Mouse (Mus musculus) liver, embryonic 16.5 days (tissue): ENCODE measurements around the gene P4htm. TPM values are rescaled to one million over a fixed set of nuclear protein-coding genes. Genes with fewer than 3 reads are reported as not detected.
A peak's percentile ranks its signal among the peaks of the same experiment; 100 is the strongest.

ENCODE experiments used
- ATAC-seq: fragments of 200-750 bp; cut with Nextera tagmentation; 2 replicates; pipeline ENCODE4 v1.8.0; 2017; ENCODE audit warnings: low read depth, mild to moderate bottlenecking, moderate number of reproducible peaks, moderate library complexity
- H3K27ac ChIP-seq: fragments of 300-500 bp; sonication (generic); 2 replicates; pipeline ENCODE4 v1.5.1; 2014; ENCODE audit warnings: mild to moderate bottlenecking, low read length
- H3K27me3 ChIP-seq: fragments of 300-500 bp; sonication (generic); 2 replicates; pipeline ENCODE4 v1.6.1; 2014; ENCODE audit warnings: low read depth, low read length, mixed read lengths; ENCODE audit not compliant: control insufficient read depth, insufficient read depth
- H3K36me3 ChIP-seq: fragments of 300-500 bp; sonication (generic); 2 replicates; pipeline ENCODE4 v1.6.1; 2014; ENCODE audit warnings: mild to moderate bottlenecking; ENCODE audit not compliant: control insufficient read depth, insufficient read depth
- H3K4me1 ChIP-seq: fragments of 300-500 bp; sonication (generic); 2 replicates; pipeline ENCODE4 v1.6.1; 2014; ENCODE audit warnings: low read depth, low read length, mixed read lengths; ENCODE audit not compliant: control insufficient read depth
- H3K4me2 ChIP-seq: fragments of 300-500 bp; sonication (generic); 2 replicates; pipeline ENCODE4 v1.6.1; 2014; ENCODE audit warnings: low read depth, low read length, mixed read lengths
- H3K4me3 ChIP-seq: fragments of 300-500 bp; sonication (generic); 2 replicates; pipeline ENCODE4 v1.5.1; 2014; ENCODE audit warnings: low read depth, mild to moderate bottlenecking, low read length
- H3K9ac ChIP-seq: fragments of 300-500 bp; sonication (generic); 2 replicates; pipeline ENCODE4 v1.6.1; 2014; ENCODE audit warnings: low read depth, low read length
- H3K9me3 ChIP-seq: fragments of 300-500 bp; sonication (generic); replicated peaks from 2 replicates; pipeline ENCODE4 v1.6.1; 2016; ENCODE audit warnings: low read length; ENCODE audit not compliant: control insufficient read depth
- WGBS: fragments of 180-500 bp; shearing (Covaris S2); extraction: QIAGEN DNeasy Blood & Tissue Kit; methylation state at CpG from one replicate; pipeline ENCODE4 v1.1.7; 2014; ENCODE audit not compliant: insufficient replicate concordance; 5-methylcytosine and 5-hydroxymethylcytosine counted together
- polyA plus RNA-seq: library from polyadenylated mRNA; unstranded; fragments of >200 nt; fragmentation: Nextera tagmentation; extraction: Ambion mirVana; gene quantifications from 2 replicates; pipeline ENCODE4 v1.2.1, GENCODE M21; 2015

The P4htm gene
- polyA plus RNA-seq, 1 experiment from 2014 or later, result 0.48 TPM

- no peak overlapping the region for H3K9ac ChIP-seq
- no peaks in the 10 kb centered on the region for H3K36me3 ChIP-seq
- H3K4me1 ChIP-seq, result peaks cover 3% of the 10 kb centered on the region
- H3K27ac ChIP-seq, result no peak overlapping the region
- H3K4me3 ChIP-seq, result no peak overlapping the region
- ATAC-seq, result no peak
- WGBS, result 60% methylated on average over 5 of the region's 5 CpGs
- no peak overlapping the region for H3K4me2 ChIP-seq
- no peaks in the 10 kb centered on the region for H3K9me3 ChIP-seq
- no peaks in the 10 kb centered on the region for H3K27me3 ChIP-seq
Measured at GRCm38 (mm10) chr9:108589229-108589628, 8.2 kb downstream of the P4htm start.

DNA sequence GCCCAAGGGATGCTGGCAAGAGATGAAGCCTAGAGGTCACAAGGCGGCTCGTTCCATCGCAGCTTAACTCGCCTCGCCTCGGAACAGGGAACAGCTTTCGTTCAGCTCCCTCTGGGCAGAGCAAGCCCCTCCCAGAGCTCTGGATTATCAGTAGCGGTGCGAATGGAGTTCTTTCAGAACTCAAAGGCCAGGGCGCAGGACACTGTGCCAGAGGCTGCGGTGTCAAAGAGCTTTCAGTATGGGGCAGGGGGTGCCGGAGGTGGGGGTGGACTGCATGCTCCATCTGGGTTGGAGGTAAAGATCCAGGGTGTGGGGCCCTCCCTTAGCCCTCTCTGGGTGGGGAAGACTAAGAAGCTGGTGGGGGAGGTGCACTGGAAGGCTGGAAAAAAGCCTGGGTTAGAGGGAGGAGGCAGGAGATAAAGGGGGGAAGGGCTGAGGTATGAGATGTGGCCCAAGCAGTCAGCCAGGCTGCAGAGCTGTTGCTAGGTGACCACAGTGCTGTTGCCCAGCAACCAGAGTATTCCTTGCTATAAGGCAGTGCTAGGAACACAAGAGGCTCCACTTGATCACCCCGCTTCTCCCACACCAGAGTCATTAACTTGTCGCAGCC lies 9.8 kb downstream of the P4htm start:
- 42% methylated on average over 14 of the region's 14 CpGs for WGBS
- Histone ChIP-seq H3K4me3 (no peak overlapping the region), H3K27me3 (no peaks in the 10 kb centered on the region), H3K4me1 (peaks cover 3% of the 10 kb centered on the region), H3K4me2 (no peak overlapping the region), H3K27ac (no peak overlapping the region), H3K9me3 (no peaks in the 10 kb centered on the region), H3K36me3 (no peaks in the 10 kb centered on the region), H3K9ac (no peak overlapping the region)
- no peak for ATAC-seq

DNA sequence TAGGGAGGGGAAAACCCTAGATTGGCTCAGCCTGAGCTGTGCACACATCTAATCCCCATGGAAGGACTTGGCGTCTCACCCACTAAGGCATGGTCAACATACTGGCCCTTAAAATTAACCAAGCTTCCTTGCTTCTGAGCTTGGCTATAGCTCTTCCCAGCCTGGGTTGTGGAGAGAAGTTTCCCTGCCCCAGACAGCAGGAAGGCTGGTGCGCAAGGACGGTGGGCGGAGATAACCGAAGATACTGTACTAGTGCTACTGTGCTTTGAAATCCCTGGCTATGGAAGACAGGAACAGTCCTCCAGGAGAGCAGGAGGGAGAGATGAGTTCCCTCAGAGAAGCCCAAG lies 18.1 kb downstream of the P4htm start:
- Histone ChIP-seq H3K27me3 (no peaks in the 10 kb centered on the region), H3K27ac (no peak overlapping the region), H3K4me2 (peak overlapping the region; percentile 96), H3K9me3 (no peaks in the 10 kb centered on the region), H3K9ac (peak overlapping the region; percentile 78; the same call in 1 of the 2 replicates), H3K4me1 (peaks cover 17% of the 10 kb centered on the region), H3K36me3 (no peaks in the 10 kb centered on the region), H3K4me3 (peak overlapping the region; percentile 78)
- ATAC-seq, result no peak
- WGBS, result 63% methylated on average over 5 of the region's 5 CpGs

- Histone ChIP-seq H3K9ac (peak within 1 kb of the TSS; percentile 78), H3K4me3 (peak within 1 kb of the TSS; percentile 78), H3K27me3 (no peaks in the 10 kb centered on the region), H3K9me3 (no peaks in the 10 kb centered on the region), H3K36me3 (no peaks in the 10 kb centered on the region), H3K27ac (peak within 1 kb of the TSS; percentile 67), H3K4me1 (peaks cover 17% of the 10 kb centered on the region), H3K4me2 (peak within 1 kb of the TSS; percentile 96)
- 5% methylated on average over 51 of the region's 51 CpGs for WGBS
- ATAC-seq, result peak; percentile 95
Measured at GRCm38 (mm10) chr9:108578545-108579343, 18.7 kb downstream of the P4htm start, which contains the start of gene Wdr6. TSS of gene Wdr6 (minus strand) at chr9:108578739.

GRCm38 (mm10) chr9:108577934-108578544 lies 19.4 kb downstream of the P4htm start:
- 0 out of 2 replicates have a peak, but pooled peaks cover 2% of the 10 kb centered on the region for H3K36me3 ChIP-seq
- H3K4me1 ChIP-seq, result peaks cover 17% of the 10 kb centered on the region
- peak overlapping the region; percentile 96 for H3K4me2 ChIP-seq
- peak overlapping the region; percentile 67 for H3K27ac ChIP-seq
- 0 out of 2 replicates have a peak, but pooled peaks have one; percentile 5 for ATAC-seq
- WGBS, result under 1% methylated on average over 24 of the region's 24 CpGs
- H3K9me3 ChIP-seq, result no peaks in the 10 kb centered on the region
- peak overlapping the region; percentile 78 for H3K4me3 ChIP-seq
- no peaks in the 10 kb centered on the region for H3K27me3 ChIP-seq
- peak overlapping the region; percentile 78 for H3K9ac ChIP-seq

GRCm38 (mm10) chr9:108577025-108577424 lies 20.4 kb downstream of the P4htm start:
- Histone ChIP-seq H3K9ac (no peak overlapping the region), H3K9me3 (no peaks in the 10 kb centered on the region), H3K4me1 (peaks cover 17% of the 10 kb centered on the region), H3K4me2 (no peak overlapping the region), H3K4me3 (no peak overlapping the region), H3K27me3 (no peaks in the 10 kb centered on the region), H3K27ac (no peak overlapping the region), H3K36me3 (peaks cover 7% of the 10 kb centered on the region)
- 56% methylated on average over 6 of the region's 6 CpGs for WGBS
- ATAC-seq, result no peak

- Histone ChIP-seq H3K27ac (no peak overlapping the region), H3K36me3 (peaks cover 7% of the 10 kb centered on the region), H3K4me3 (no peak overlapping the region), H3K4me1 (peaks cover 20% of the 10 kb centered on the region), H3K27me3 (no peaks in the 10 kb centered on the region), H3K9me3 (no peaks in the 10 kb centered on the region), H3K9ac (no peak overlapping the region), H3K4me2 (no peak overlapping the region)
- no peak for ATAC-seq
- WGBS, result 80% methylated on average over 37 of the region's 37 CpGs
Measured at GRCm38 (mm10) chr9:108575321-108576297, 21.9 kb downstream of the P4htm start.

DNA sequence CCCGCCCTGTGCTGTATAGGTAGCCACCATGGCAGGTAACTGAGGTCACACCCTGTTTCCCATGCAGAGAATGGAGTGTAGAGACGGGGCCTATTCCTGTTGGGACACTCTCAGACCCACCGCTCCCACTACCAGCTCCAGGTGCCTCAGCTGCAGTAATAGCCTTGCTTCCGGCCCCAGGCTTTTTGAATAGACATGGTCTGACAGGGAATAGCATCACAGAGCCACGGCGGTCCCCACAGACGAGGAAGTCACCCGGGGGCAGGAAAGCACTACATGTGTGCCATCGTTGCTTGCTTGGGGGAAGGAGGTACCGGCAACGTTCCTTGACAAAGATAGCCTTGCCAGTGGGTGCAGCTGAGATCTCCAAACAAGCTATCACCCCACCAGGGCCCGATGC lies 22.5 kb downstream of the P4htm start:
- no peaks in the 10 kb centered on the region for H3K27me3 ChIP-seq
- no peak overlapping the region for H3K4me3 ChIP-seq
- H3K27ac ChIP-seq, result no peak overlapping the region
- peaks cover 7% of the 10 kb centered on the region for H3K36me3 ChIP-seq
- no peaks in the 10 kb centered on the region for H3K9me3 ChIP-seq
- 69% methylated on average over 12 of the region's 12 CpGs for WGBS
- H3K9ac ChIP-seq, result no peak overlapping the region
- H3K4me1 ChIP-seq, result peaks cover 27% of the 10 kb centered on the region
- no peak overlapping the region for H3K4me2 ChIP-seq
- no peak for ATAC-seq
